Mouse (Mus musculus) spleen, adult 18-20 months (tissue): ENCODE results near the gene Spag16.
"Not testable (repeated sequence)": the region's sequence is repeated elsewhere in the genome, so short reads cannot be mapped to it uniquely, and the experiment has no call there.

ENCODE experiments used
- DNase-seq, 2 experiments: peaks; one replicate each; pipeline ENCODE4 v3.0.0; 2022; ENCODE audit warnings: mixed read lengths in 2 of 2

The Spag16 gene

GRCm38 (mm10) chr1:69826806-69827703 lies at the start of gene Spag16:
Gene Spag16, plus strand, starts transcription at chr1:69826970.
- no peak for DNase-seq

- peak in 1 of 2 experiments; percentile 11 for DNase-seq
Measured at GRCm38 (mm10) chr1:69785129-69785528, 41.6 kb upstream of the Spag16 start.

- no peak for DNase-seq
Measured at GRCm38 (mm10) chr1:69786716-69787115, 40.1 kb upstream of the Spag16 start.

- DNase-seq = no peak
Measured at GRCm38 (mm10) chr1:69787379-69787778, 39.4 kb upstream of the Spag16 start.

- peak in 1 of 2 experiments; percentile 9 for DNase-seq
Measured at GRCm38 (mm10) chr1:69790337-69791250, 36.2 kb upstream of the Spag16 start.

GRCm38 (mm10) chr1:69798948-69799565 lies 27.7 kb upstream of the Spag16 start:
- no peak for DNase-seq

GRCm38 (mm10) chr1:69810161-69810560 lies 16.6 kb upstream of the Spag16 start:
- no peak for DNase-seq

GRCm38 (mm10) chr1:69825635-69826034 lies 1.1 kb upstream of the Spag16 start:
- not testable (repeated sequence) for DNase-seq

GRCm38 (mm10) chr1:69828872-69829479 lies 2.2 kb downstream of the Spag16 start:
- DNase-seq = no peak

GRCm38 (mm10) chr1:69830586-69830985 lies 3.8 kb downstream of the Spag16 start:
- no peak for DNase-seq

GRCm38 (mm10) chr1:69831002-69831401 lies 4.2 kb downstream of the Spag16 start:
- DNase-seq = no peak

- not testable (repeated sequence) for DNase-seq
Measured at GRCm38 (mm10) chr1:69833476-69833875, 6.7 kb downstream of the Spag16 start.

GRCm38 (mm10) chr1:69853436-69853835 lies 26.7 kb downstream of the Spag16 start:
- DNase-seq = no peak

- DNase-seq = no peak
Measured at GRCm38 (mm10) chr1:69867776-69868175, 41.0 kb downstream of the Spag16 start.

GRCm38 (mm10) chr1:69956606-69957005 lies 129.8 kb downstream of the Spag16 start:
- no peak for DNase-seq

- DNase-seq = no peak
Measured at GRCm38 (mm10) chr1:69996874-69997273, 170.1 kb downstream of the Spag16 start.

- no peak for DNase-seq
Measured at GRCm38 (mm10) chr1:70012991-70013390, 186.2 kb downstream of the Spag16 start.

- no peak for DNase-seq
Measured at GRCm38 (mm10) chr1:70037384-70037783, 210.6 kb downstream of the Spag16 start.

- DNase-seq = no peak
Measured at GRCm38 (mm10) chr1:70067404-70067803, 240.6 kb downstream of the Spag16 start.

GRCm38 (mm10) chr1:70073440-70073839 lies 246.7 kb downstream of the Spag16 start:
- no peak for DNase-seq

- DNase-seq = no peak
Measured at GRCm38 (mm10) chr1:70078806-70079205, 252.0 kb downstream of the Spag16 start.

- no peak for DNase-seq
Measured at GRCm38 (mm10) chr1:70082208-70082878, 255.6 kb downstream of the Spag16 start.
